Mouse (Mus musculus) heart, embryonic 11.5 days (tissue): Measurements from ENCODE around the gene Atoh8. TPM values are rescaled to one million over a fixed set of nuclear protein-coding genes. Genes with fewer than 3 reads are reported as not detected.

Experiments used
- ATAC-seq: fragments of 200-750 bp; cut with Nextera tagmentation; replicated peaks from 2 replicates; pipeline ENCODE4 v1.8.0; 2017; ENCODE audit warnings: moderate library complexity; ENCODE audit not compliant: insufficient number of reproducible peaks, low FRiP score, low TSS enrichment
- H3K27ac ChIP-seq: fragments of 300-500 bp; sonication (generic); 2 replicates; pipeline ENCODE4 v1.5.1; 2014; ENCODE audit warnings: mild to moderate bottlenecking, low read depth, low read length
- H3K27me3 ChIP-seq: fragments of 300-500 bp; sonication (generic); 2 replicates; pipeline ENCODE4 v1.6.1; 2014; ENCODE audit warnings: mild to moderate bottlenecking, low read length, mixed read lengths; ENCODE audit not compliant: control insufficient read depth, insufficient read depth
- H3K36me3 ChIP-seq: fragments of 300-500 bp; sonication (generic); 2 replicates; pipeline ENCODE4 v1.6.1; 2014; ENCODE audit warnings: mild to moderate bottlenecking, low read length, moderate library complexity, mixed read lengths; ENCODE audit not compliant: control insufficient read depth, insufficient read depth
- H3K4me1 ChIP-seq: fragments of 300-500 bp; sonication (generic); 2 replicates; pipeline ENCODE4 v1.6.1; 2014; ENCODE audit warnings: low read length; ENCODE audit not compliant: control insufficient read depth, insufficient read depth
- H3K4me2 ChIP-seq: fragments of 300-500 bp; sonication (generic); 2 replicates; pipeline ENCODE4 v1.6.1; 2014; ENCODE audit warnings: mild to moderate bottlenecking, moderate library complexity
- H3K4me3 ChIP-seq: fragments of 300-500 bp; sonication (generic); 2 replicates; pipeline ENCODE4 v1.5.1; 2014; ENCODE audit warnings: low read depth, low read length
- H3K9ac ChIP-seq: fragments of 300-500 bp; sonication (generic); 2 replicates; pipeline ENCODE4 v1.6.1; 2014; ENCODE audit warnings: mild to moderate bottlenecking, low read depth, low read length, moderate library complexity
- H3K9me3 ChIP-seq: fragments of 300-500 bp; sonication (generic); replicated peaks from 2 replicates; pipeline ENCODE4 v1.6.1; 2016; ENCODE audit warnings: low read length; ENCODE audit not compliant: control insufficient read depth
- whole genome bisulfite sequencing: fragments of 180-500 bp; shearing (Covaris S2); extraction: QIAGEN DNeasy Blood & Tissue Kit; methylation state at CpG from one replicate; pipeline ENCODE4 v1.1.7; 2014; ENCODE audit not compliant: insufficient replicate concordance; 5-methylcytosine and 5-hydroxymethylcytosine counted together
- polyA plus RNA-seq: library from polyadenylated mRNA; unstranded; fragments of >200 nt; fragmentation: Nextera tagmentation; extraction: Ambion mirVana; gene quantifications from 2 replicates; pipeline ENCODE4 v1.2.1, GENCODE M21; 2014

Atoh8 gene
- polyA plus RNA-seq, 1 experiment from 2014 or later: 11.8 TPM

DNA sequence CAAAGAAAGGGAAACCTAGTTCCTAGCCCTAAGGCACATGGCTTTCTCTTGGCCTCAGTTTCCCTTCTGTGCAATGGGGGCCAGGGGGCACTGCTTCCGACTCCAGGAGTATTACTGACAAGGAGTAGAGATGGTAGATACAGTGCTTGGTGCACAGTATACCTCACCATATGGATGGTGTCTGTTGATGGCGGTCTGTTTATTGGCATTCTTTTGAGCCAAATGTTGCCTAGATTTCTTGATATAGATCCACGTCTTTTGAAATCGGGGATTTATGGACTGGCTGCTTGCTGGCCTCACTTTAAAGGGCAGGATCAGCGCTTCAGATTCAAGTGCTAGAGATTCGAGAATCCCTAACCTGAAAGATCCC is 18.0 kb downstream of the Atoh8 start:
- Histone ChIP-seq H3K4me2 (peak overlapping the region; percentile 54), H3K4me1 (peaks cover 82% of the 10 kb centered on the region), H3K4me3 (no peak overlapping the region), H3K27me3 (no peaks in the 10 kb centered on the region), H3K9ac (peak overlapping the region; percentile 62), H3K36me3 (no peaks in the 10 kb centered on the region), H3K9me3 (no peaks in the 10 kb centered on the region), H3K27ac (peak overlapping the region; percentile 95)
- ATAC-seq: no peak
- 50% methylated on average over 6 of the region's 6 CpGs for WGBS

GRCm38 (mm10) chr6:72216681-72217414 is 18.5 kb downstream of the Atoh8 start:
- Histone ChIP-seq H3K27ac (peak overlapping the region; percentile 95), H3K9me3 (no peaks in the 10 kb centered on the region), H3K4me1 (peaks cover 78% of the 10 kb centered on the region), H3K4me2 (peak overlapping the region; percentile 54), H3K36me3 (no peaks in the 10 kb centered on the region), H3K4me3 (no peak overlapping the region), H3K9ac (peak overlapping the region; percentile 62), H3K27me3 (no peaks in the 10 kb centered on the region)
- 3% methylated on average over 26 of the region's 33 CpGs for WGBS
- peak; percentile 80 for ATAC-seq

GRCm38 (mm10) chr6:72215582-72215981 is 19.8 kb downstream of the Atoh8 start:
- ATAC-seq: no peak

GRCm38 (mm10) chr6:72211360-72211759 is 24.0 kb downstream of the Atoh8 start:
- Histone ChIP-seq H3K4me3 (no peak overlapping the region), H3K27ac (no peak overlapping the region), H3K27me3 (no peaks in the 10 kb centered on the region), H3K36me3 (no peaks in the 10 kb centered on the region), H3K4me2 (no peak overlapping the region), H3K9ac (no peak overlapping the region), H3K9me3 (no peaks in the 10 kb centered on the region), H3K4me1 (peaks cover 46% of the 10 kb centered on the region)
- WGBS: 46% methylated on average over 4 of the region's 4 CpGs
- ATAC-seq: no peak

More at GRCm38 (mm10) chr6:72215582-72215981, 19.8 kb downstream of the Atoh8 start:
- Histone ChIP-seq H3K27ac (peak overlapping the region; percentile 95), H3K27me3 (no peaks in the 10 kb centered on the region), H3K9ac (peak overlapping the region; percentile 56; the same call in 1 of the 2 replicates), H3K36me3 (no peaks in the 10 kb centered on the region), H3K4me2 (peak overlapping the region; percentile 54), H3K4me3 (no peak overlapping the region), H3K4me1 (peaks cover 78% of the 10 kb centered on the region), H3K9me3 (no peaks in the 10 kb centered on the region)
- WGBS: 35% methylated on average over 6 of the region's 6 CpGs

- Histone ChIP-seq H3K27ac (no peak overlapping the region), H3K9me3 (no peaks in the 10 kb centered on the region), H3K4me1 (peaks cover 40% of the 10 kb centered on the region), H3K4me3 (no peak overlapping the region), H3K9ac (0 out of 2 replicates have a peak overlapping the region, but pooled peaks have one; percentile 10), H3K36me3 (no peaks in the 10 kb centered on the region), H3K27me3 (no peaks in the 10 kb centered on the region), H3K4me2 (no peak overlapping the region)
- no peak for ATAC-seq
- WGBS: 73% methylated on average over 7 of the region's 7 CpGs
Observed at GRCm38 (mm10) chr6:72210823-72211222, 24.6 kb downstream of the Atoh8 start.

DNA sequence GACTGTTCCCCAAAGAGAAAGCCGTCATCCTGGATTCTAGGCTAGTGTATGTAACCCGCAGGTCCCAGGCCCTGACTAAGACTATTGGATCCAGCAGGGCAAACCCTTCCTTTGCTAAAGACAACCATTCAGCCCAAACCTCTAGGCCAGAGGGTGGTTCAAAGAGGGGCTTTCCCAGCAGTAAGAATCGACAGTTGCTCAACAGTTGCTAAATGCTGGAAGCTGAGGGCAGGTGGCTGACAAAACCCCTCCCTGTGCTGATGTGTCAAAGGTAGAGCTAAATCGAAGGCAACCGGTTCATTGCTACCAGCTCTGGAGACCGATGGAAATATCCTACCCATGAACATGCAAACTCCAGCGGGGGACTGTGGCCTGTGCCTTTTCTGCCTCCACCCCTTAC is 25.6 kb downstream of the Atoh8 start:
- no peaks in the 10 kb centered on the region for H3K36me3 ChIP-seq
- H3K9ac ChIP-seq: no peak overlapping the region
- no peaks in the 10 kb centered on the region for H3K9me3 ChIP-seq
- H3K4me3 ChIP-seq: no peak overlapping the region
- 90% methylated on average over 7 of the region's 7 CpGs for WGBS
- no peak for ATAC-seq
- no peak overlapping the region for H3K4me2 ChIP-seq
- H3K27ac ChIP-seq: no peak overlapping the region
- H3K27me3 ChIP-seq: no peaks in the 10 kb centered on the region
- peaks cover 30% of the 10 kb centered on the region for H3K4me1 ChIP-seq

GRCm38 (mm10) chr6:72208406-72209045 is 26.9 kb downstream of the Atoh8 start:
- Histone ChIP-seq H3K4me1 (peaks cover 21% of the 10 kb centered on the region), H3K4me2 (no peak overlapping the region), H3K4me3 (no peak overlapping the region), H3K36me3 (no peaks in the 10 kb centered on the region), H3K27ac (no peak overlapping the region), H3K9me3 (no peaks in the 10 kb centered on the region), H3K9ac (0 out of 2 replicates have a peak overlapping the region, but pooled peaks have one; percentile 10), H3K27me3 (no peaks in the 10 kb centered on the region)
- WGBS: 85% methylated on average over 8 of the region's 8 CpGs
- no peak for ATAC-seq

DNA sequence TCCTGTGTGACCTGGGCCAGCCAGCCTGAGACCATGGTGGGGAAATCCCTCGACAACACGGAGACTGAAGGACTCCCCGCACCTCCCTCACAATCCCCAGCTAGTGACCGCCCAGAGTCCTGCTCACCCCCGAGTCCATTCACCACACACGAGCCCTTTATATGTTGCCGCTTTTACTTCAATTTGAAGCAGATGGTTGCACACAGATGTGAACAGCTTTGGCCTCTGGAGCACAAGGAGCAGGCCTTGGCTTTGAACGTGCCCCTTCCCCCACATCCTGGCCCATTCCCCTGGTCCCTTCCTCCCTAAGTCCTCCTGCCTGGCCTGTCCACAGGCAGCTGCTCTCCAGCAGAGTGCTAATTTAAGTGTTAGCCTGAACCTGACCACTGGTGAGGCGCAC is 29.4 kb downstream of the Atoh8 start:
- no peak overlapping the region for H3K9ac ChIP-seq
- H3K27me3 ChIP-seq: no peaks in the 10 kb centered on the region
- no peaks in the 10 kb centered on the region for H3K36me3 ChIP-seq
- ATAC-seq: no peak
- peaks cover 25% of the 10 kb centered on the region for H3K4me1 ChIP-seq
- H3K9me3 ChIP-seq: no peaks in the 10 kb centered on the region
- 77% methylated on average over 9 of the region's 9 CpGs for WGBS
- H3K27ac ChIP-seq: no peak overlapping the region
- no peak overlapping the region for H3K4me3 ChIP-seq
- no peak overlapping the region for H3K4me2 ChIP-seq
